Mouse (Mus musculus): ENCODE measurements at regions not wholly inside any gene's neighbourhood (a gene's known extent, or its start where the extent isn't known, plus 50 kb on each side); places are given as distances from the start of the nearest gene placed in this dataset.

- no peak overlapping the region for H3K27ac ChIP-seq (ENCODE audit: low read depth, low read length)
- WGBS = 90% methylated on average over 2 of the region's 2 CpGs
- no peaks in the 10 kb centered on the region for H3K27me3 ChIP-seq (ENCODE audit: control insufficient read depth, insufficient read depth, low read length)
- no peak overlapping the region for H3K9ac ChIP-seq (ENCODE audit: low read length)
- no peaks in the 10 kb centered on the region for H3K4me1 ChIP-seq (ENCODE audit: control insufficient read depth, insufficient read depth, low read length)
- H3K4me3 ChIP-seq (ENCODE audit: low read depth, low read length) = no peak overlapping the region
- peaks cover 2% of the 10 kb centered on the region; the same call in 1 of the 2 replicates for H3K9me3 ChIP-seq (ENCODE audit: control insufficient read depth, low read length)
- H3K4me2 ChIP-seq = no peak overlapping the region
- ATAC-seq (ENCODE audit: low FRiP score) (no peak), DNase-seq (ENCODE audit: low spot score, missing footprints) (no peak)
- no peaks in the 10 kb centered on the region for H3K36me3 ChIP-seq (ENCODE audit: control insufficient read depth, insufficient read depth, low read length)
Measured at GRCm38 (mm10) chr13:29136231-29136630, 182.7 kb upstream of the Sox4 start.

- H3K4me2 ChIP-seq = no peak overlapping the region
- H3K36me3 ChIP-seq (ENCODE audit: control insufficient read depth, insufficient read depth, low read length) = no peaks in the 10 kb centered on the region
- DNase-seq (ENCODE audit: low spot score, missing footprints) = no peak
- no peaks in the 10 kb centered on the region for H3K27me3 ChIP-seq (ENCODE audit: control insufficient read depth, insufficient read depth, low read length)
- H3K27ac ChIP-seq (ENCODE audit: low read depth, low read length) = no peak overlapping the region
- H3K4me3 ChIP-seq (ENCODE audit: low read depth, low read length) = no peak overlapping the region
- no peaks in the 10 kb centered on the region for H3K9me3 ChIP-seq (ENCODE audit: control insufficient read depth, low read length)
- no peak overlapping the region for H3K9ac ChIP-seq (ENCODE audit: low read length)
- no peaks in the 10 kb centered on the region for H3K4me1 ChIP-seq (ENCODE audit: control insufficient read depth, insufficient read depth, low read length)
- no peak for ATAC-seq (ENCODE audit: low FRiP score)
Measured at GRCm38 (mm10) chr13:29127499-29127898, 174.0 kb upstream of the Sox4 start.

GRCm38 (mm10) chr13:29123477-29123876 is 170.0 kb upstream of the Sox4 start:
- Histone ChIP-seq H3K4me3 (ENCODE audit: low read depth, low read length) (no peak overlapping the region), H3K4me2 (no peak overlapping the region), H3K27ac (ENCODE audit: low read depth, low read length) (no peak overlapping the region), H3K4me1 (ENCODE audit: control insufficient read depth, insufficient read depth, low read length) (no peaks in the 10 kb centered on the region), H3K9ac (ENCODE audit: low read length) (no peak overlapping the region), H3K9me3 (ENCODE audit: control insufficient read depth, low read length) (no peaks in the 10 kb centered on the region), H3K27me3 (ENCODE audit: control insufficient read depth, insufficient read depth, low read length) (no peaks in the 10 kb centered on the region), H3K36me3 (ENCODE audit: control insufficient read depth, insufficient read depth, low read length) (no peaks in the 10 kb centered on the region)
- WGBS = 88% methylated on average over 7 of the region's 7 CpGs
- no peak for DNase-seq (ENCODE audit: low spot score, missing footprints)
- ATAC-seq (ENCODE audit: low FRiP score) = no peak

GRCm38 (mm10) chr13:29121121-29121520 is 167.6 kb upstream of the Sox4 start:
- WGBS = 86% methylated on average over 5 of the region's 5 CpGs
- H3K4me2 ChIP-seq = no peak overlapping the region
- no peak overlapping the region for H3K4me3 ChIP-seq (ENCODE audit: low read depth, low read length)
- no peaks in the 10 kb centered on the region for H3K27me3 ChIP-seq (ENCODE audit: control insufficient read depth, insufficient read depth, low read length)
- H3K27ac ChIP-seq (ENCODE audit: low read depth, low read length) = no peak overlapping the region
- H3K36me3 ChIP-seq (ENCODE audit: control insufficient read depth, insufficient read depth, low read length) = no peaks in the 10 kb centered on the region
- H3K9me3 ChIP-seq (ENCODE audit: control insufficient read depth, low read length) = no peaks in the 10 kb centered on the region
- DNase-seq (ENCODE audit: low spot score, missing footprints) (no peak), ATAC-seq (ENCODE audit: low FRiP score) (no peak)
- no peak overlapping the region for H3K9ac ChIP-seq (ENCODE audit: low read length)
- H3K4me1 ChIP-seq (ENCODE audit: control insufficient read depth, insufficient read depth, low read length) = no peaks in the 10 kb centered on the region

GRCm38 (mm10) chr13:29119357-29119756 is 165.8 kb upstream of the Sox4 start:
- ATAC-seq (ENCODE audit: low FRiP score) = no peak
- 95% methylated on average over 1 of the region's 1 CpGs for WGBS
- H3K27ac ChIP-seq (ENCODE audit: low read depth, low read length) = no peak overlapping the region
- H3K4me3 ChIP-seq (ENCODE audit: low read depth, low read length) = no peak overlapping the region
- H3K36me3 ChIP-seq (ENCODE audit: control insufficient read depth, insufficient read depth, low read length) = no peaks in the 10 kb centered on the region
- DNase-seq (ENCODE audit: low spot score, missing footprints) = no peak
- H3K27me3 ChIP-seq (ENCODE audit: control insufficient read depth, insufficient read depth, low read length) = no peaks in the 10 kb centered on the region
- no peak overlapping the region for H3K4me2 ChIP-seq
- no peak overlapping the region for H3K9ac ChIP-seq (ENCODE audit: low read length)
- H3K9me3 ChIP-seq (ENCODE audit: control insufficient read depth, low read length) = no peaks in the 10 kb centered on the region
- no peaks in the 10 kb centered on the region for H3K4me1 ChIP-seq (ENCODE audit: control insufficient read depth, insufficient read depth, low read length)

- no peaks in the 10 kb centered on the region for H3K9me3 ChIP-seq (ENCODE audit: control insufficient read depth, low read length)
- no peak overlapping the region for H3K27ac ChIP-seq (ENCODE audit: low read depth, low read length)
- H3K4me2 ChIP-seq = no peak overlapping the region
- no peak overlapping the region for H3K9ac ChIP-seq (ENCODE audit: low read length)
- DNase-seq (ENCODE audit: low spot score, missing footprints) (no peak), ATAC-seq (ENCODE audit: low FRiP score) (no peak)
- no peaks in the 10 kb centered on the region for H3K36me3 ChIP-seq (ENCODE audit: control insufficient read depth, insufficient read depth, low read length)
- H3K4me1 ChIP-seq (ENCODE audit: control insufficient read depth, insufficient read depth, low read length) = no peaks in the 10 kb centered on the region
- no peak overlapping the region for H3K4me3 ChIP-seq (ENCODE audit: low read depth, low read length)
- WGBS = 83% methylated on average over 3 of the region's 3 CpGs
- H3K27me3 ChIP-seq (ENCODE audit: control insufficient read depth, insufficient read depth, low read length) = no peaks in the 10 kb centered on the region
Measured at GRCm38 (mm10) chr13:29114998-29115495, 161.5 kb upstream of the Sox4 start.

GRCm38 (mm10) chr13:29110127-29110526 is 156.6 kb upstream of the Sox4 start:
- 86% methylated on average over 5 of the region's 5 CpGs for WGBS
- ATAC-seq (ENCODE audit: low FRiP score) (no peak), DNase-seq (ENCODE audit: low spot score, missing footprints) (no peak)

GRCm38 (mm10) chr13:29109064-29109856 is 155.7 kb upstream of the Sox4 start:
- no peak overlapping the region for H3K4me3 ChIP-seq (ENCODE audit: low read depth, low read length)
- no peaks in the 10 kb centered on the region for H3K27me3 ChIP-seq (ENCODE audit: control insufficient read depth, insufficient read depth, low read length)
- no peaks in the 10 kb centered on the region for H3K4me1 ChIP-seq (ENCODE audit: control insufficient read depth, insufficient read depth, low read length)
- DNase-seq (ENCODE audit: low spot score, missing footprints) = no peak
- 83% methylated on average over 18 of the region's 18 CpGs for WGBS
- no peaks in the 10 kb centered on the region for H3K9me3 ChIP-seq (ENCODE audit: control insufficient read depth, low read length)
- H3K4me2 ChIP-seq = no peak overlapping the region
- H3K9ac ChIP-seq (ENCODE audit: low read length) = no peak overlapping the region
- ATAC-seq (ENCODE audit: low FRiP score) = no peak
- no peaks in the 10 kb centered on the region for H3K36me3 ChIP-seq (ENCODE audit: control insufficient read depth, insufficient read depth, low read length)
- no peak overlapping the region for H3K27ac ChIP-seq (ENCODE audit: low read depth, low read length)

More at GRCm38 (mm10) chr13:29110127-29110526, 156.6 kb upstream of the Sox4 start:
- H3K4me2 ChIP-seq = no peak overlapping the region
- no peaks in the 10 kb centered on the region for H3K27me3 ChIP-seq (ENCODE audit: control insufficient read depth, insufficient read depth, low read length)
- H3K36me3 ChIP-seq (ENCODE audit: control insufficient read depth, insufficient read depth, low read length) = no peaks in the 10 kb centered on the region
- H3K9ac ChIP-seq (ENCODE audit: low read length) = no peak overlapping the region
- H3K4me3 ChIP-seq (ENCODE audit: low read depth, low read length) = no peak overlapping the region
- H3K9me3 ChIP-seq (ENCODE audit: control insufficient read depth, low read length) = no peaks in the 10 kb centered on the region
- no peaks in the 10 kb centered on the region for H3K4me1 ChIP-seq (ENCODE audit: control insufficient read depth, insufficient read depth, low read length)
- no peak overlapping the region for H3K27ac ChIP-seq (ENCODE audit: low read depth, low read length)

GRCm38 (mm10) chr13:29108214-29108613 is 154.7 kb upstream of the Sox4 start:
- no peaks in the 10 kb centered on the region for H3K27me3 ChIP-seq (ENCODE audit: control insufficient read depth, insufficient read depth, low read length)
- no peak overlapping the region for H3K27ac ChIP-seq (ENCODE audit: low read depth, low read length)
- no peak overlapping the region for H3K4me3 ChIP-seq (ENCODE audit: low read depth, low read length)
- H3K36me3 ChIP-seq (ENCODE audit: control insufficient read depth, insufficient read depth, low read length) = no peaks in the 10 kb centered on the region
- H3K9ac ChIP-seq (ENCODE audit: low read length) = no peak overlapping the region
- ATAC-seq (ENCODE audit: low FRiP score) = no peak
- 90% methylated on average over 6 of the region's 6 CpGs for WGBS
- no peak for DNase-seq (ENCODE audit: low spot score, missing footprints)
- no peak overlapping the region for H3K4me2 ChIP-seq
- H3K9me3 ChIP-seq (ENCODE audit: control insufficient read depth, low read length) = no peaks in the 10 kb centered on the region
- H3K4me1 ChIP-seq (ENCODE audit: control insufficient read depth, insufficient read depth, low read length) = no peaks in the 10 kb centered on the region
